Mouse (Mus musculus) G1E (cell line): Measurements from ENCODE around the gene BC030867.

Source experiments
- CTCF ChIP-seq: IDR thresholded peaks from 2 replicates; pipeline ENCODE4 v1.5.1; 2012; ENCODE audit warnings: low read depth, low read length, inconsistent platforms, mixed read lengths
- GATA1 ChIP-seq: IDR thresholded peaks from 2 replicates; pipeline ENCODE4 v1.6.1; 2012; ENCODE audit warnings: borderline replicate concordance, low read length, inconsistent platforms, mixed read lengths
- TAL1 ChIP-seq: conservative IDR thresholded peaks from 2 replicates; pipeline ENCODE4 v1.6.1; 2012; ENCODE audit warnings: low read depth, low read length, inconsistent platforms, mixed read lengths

GRCm38 (mm10) chr11:102309821-102310617 lies 61.3 kb downstream of the BC030867 start:
- TF ChIP-seq CTCF = no peak
- TF ChIP-seq GATA1 = no peak
- TF ChIP-seq TAL1 = no peak
